Mouse (Mus musculus) layer of hippocampus, adult 9-10 months (tissue): ENCODE measurements around the gene Nrip1.

Source experiments
- DNase-seq: peaks from one replicate; pipeline ENCODE4 v3.0.0; 2022; ENCODE audit warnings: low spot score

Nrip1 gene

DNA sequence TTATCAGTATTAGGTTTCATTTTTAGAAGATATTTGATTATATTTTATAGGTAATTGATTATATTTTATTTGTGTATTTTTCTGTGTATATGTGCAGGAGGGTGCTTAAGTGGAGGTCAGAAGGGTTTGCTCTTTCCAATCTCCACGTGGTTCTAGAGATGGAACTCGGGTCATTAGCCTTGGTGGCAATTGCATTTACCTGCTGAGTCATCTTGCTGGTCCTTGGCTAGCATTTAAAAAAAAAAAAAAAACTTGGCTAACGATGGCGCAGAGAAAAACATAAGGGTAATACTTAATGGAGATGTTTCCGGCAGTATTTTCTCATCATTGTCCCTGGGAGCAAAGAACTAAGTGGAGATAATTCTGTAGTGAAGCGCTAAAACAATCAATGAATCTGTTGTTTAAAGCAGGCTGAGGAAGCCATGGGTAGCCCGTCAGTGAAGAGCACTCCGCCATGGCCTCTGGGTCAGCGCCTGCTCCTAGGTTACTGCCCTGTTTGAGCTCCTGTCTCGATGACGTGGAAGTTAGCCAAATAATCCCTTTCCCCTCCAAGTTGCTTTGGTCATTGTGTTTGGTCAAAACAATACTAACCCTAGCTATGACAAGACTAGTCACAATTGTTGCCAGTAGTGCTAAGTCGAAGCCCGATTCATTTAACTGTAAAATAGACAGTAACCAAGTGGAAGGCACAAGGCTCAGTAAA is 25.8 kb downstream of the Nrip1 start:
- no peak for DNase-seq

DNA sequence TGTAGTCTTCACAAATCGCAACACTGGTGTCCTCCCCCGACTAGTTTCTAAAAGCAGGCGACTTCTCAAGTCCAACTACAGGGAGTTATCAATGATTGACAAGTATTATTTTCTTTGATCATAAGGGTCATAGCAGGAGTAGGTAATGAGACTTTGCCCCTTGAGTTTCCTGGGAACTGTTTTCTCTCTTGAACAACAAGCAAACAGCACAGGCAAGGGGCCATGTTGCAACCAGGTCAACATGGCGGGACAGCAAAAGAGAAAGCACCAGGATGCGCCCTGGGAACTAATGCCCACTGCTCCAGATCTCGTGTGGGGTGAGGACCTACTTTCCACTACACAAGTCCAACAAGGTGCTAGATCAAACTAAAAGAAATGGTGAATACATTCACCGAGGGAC is 27.3 kb downstream of the Nrip1 start:
- DNase-seq, result no peak

DNA sequence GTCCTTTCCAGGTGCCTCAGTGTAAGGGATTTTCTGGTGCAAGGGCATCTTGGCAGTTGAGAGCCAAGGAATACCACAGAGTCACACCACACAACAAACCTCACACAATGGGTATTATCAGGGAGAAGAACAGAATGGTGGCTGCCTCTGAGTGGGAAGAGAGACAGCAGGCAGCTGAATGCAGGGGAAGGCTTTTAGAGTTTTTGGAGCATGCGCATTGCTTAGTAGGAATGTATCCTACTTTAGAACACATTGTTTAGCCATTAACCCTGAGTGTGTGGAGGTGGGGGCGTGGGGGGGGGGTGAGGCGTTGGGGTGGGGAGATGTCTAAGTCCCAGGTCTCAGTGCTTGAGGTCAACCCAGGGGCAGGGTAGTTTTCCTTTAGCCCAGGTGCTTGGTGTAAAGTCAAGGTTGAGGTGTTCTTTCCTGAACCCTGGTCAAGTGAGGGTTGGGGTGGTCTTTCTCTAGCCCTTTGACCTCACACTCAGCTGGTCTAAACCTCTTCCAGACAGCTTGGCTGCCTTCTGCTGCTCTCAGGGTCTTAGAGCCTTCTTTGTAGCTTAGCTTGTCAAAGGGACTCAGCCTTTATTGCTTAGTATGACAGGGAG is 28.8 kb downstream of the Nrip1 start:
- DNase-seq, result no peak

- DNase-seq, result no peak
Measured at GRCm38 (mm10) chr16:76344030-76344429, 29.6 kb downstream of the Nrip1 start.

GRCm38 (mm10) chr16:76341636-76342035 is 32.0 kb downstream of the Nrip1 start:
- no peak for DNase-seq

- DNase-seq, result no peak
Measured at GRCm38 (mm10) chr16:76339256-76339655, 34.4 kb downstream of the Nrip1 start.

GRCm38 (mm10) chr16:76337351-76337750 is 36.3 kb downstream of the Nrip1 start:
- DNase-seq, result no peak

DNA sequence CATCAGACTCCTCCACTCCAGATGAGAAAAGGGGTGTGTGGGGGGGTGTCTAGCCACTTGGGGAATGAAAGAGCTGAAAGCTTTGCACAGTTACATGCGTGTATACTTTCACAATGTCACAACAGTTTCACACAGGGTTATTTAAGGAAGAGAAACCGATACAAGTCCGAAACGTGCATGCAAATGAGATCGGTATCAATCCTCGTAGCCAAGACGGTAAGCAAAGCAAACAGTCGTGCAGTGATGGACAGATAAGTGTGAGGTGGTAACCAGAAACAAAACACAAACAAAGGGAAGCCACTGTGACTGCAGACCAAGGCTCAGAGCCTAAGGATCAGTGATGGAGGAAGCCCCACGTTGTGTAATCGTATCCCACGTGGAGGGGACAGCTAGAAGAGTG is 36.7 kb downstream of the Nrip1 start:
- no peak for DNase-seq

DNA sequence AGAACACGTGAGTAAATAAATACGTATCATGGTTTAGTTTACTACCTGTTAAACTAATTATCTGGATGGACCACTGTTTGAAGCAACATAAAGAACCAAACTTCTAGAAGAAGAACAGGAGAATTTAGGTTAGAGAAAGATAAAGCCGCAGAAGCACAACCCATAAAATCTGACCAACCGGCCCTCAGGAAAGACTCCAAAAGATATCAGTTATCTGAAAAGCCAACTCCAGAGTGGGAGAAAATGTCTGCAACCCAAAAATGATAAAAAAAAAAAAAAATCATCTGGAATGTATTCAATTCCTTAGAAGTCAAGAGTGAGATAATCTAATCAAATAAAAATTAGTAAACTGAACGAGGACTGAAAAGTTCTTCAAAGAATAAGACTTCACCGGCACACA is 37.7 kb downstream of the Nrip1 start:
- no peak for DNase-seq

GRCm38 (mm10) chr16:76332127-76332526 is 41.5 kb downstream of the Nrip1 start:
- DNase-seq, result no peak

DNA sequence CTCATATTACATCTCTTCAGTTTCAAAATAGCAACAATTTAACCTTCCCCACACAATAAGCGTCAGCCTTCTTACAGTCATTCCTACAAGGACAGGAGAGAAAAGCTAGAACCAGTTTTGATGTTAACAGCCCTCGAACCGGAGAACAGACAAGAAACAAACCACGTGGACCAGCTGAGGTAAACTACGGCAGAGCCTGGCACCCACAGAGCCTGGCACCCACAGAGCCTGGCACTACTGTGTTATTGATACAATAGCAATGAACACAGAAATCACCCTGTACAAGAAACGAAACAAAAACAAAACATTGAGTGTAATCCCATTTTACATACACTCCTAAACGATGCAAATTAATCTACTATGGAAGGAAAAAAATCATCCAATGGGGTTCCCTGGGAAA is 42.4 kb downstream of the Nrip1 start:
- no peak for DNase-seq

GRCm38 (mm10) chr16:76325315-76325710 is 48.3 kb downstream of the Nrip1 start:
- DNase-seq, result no peak

DNA sequence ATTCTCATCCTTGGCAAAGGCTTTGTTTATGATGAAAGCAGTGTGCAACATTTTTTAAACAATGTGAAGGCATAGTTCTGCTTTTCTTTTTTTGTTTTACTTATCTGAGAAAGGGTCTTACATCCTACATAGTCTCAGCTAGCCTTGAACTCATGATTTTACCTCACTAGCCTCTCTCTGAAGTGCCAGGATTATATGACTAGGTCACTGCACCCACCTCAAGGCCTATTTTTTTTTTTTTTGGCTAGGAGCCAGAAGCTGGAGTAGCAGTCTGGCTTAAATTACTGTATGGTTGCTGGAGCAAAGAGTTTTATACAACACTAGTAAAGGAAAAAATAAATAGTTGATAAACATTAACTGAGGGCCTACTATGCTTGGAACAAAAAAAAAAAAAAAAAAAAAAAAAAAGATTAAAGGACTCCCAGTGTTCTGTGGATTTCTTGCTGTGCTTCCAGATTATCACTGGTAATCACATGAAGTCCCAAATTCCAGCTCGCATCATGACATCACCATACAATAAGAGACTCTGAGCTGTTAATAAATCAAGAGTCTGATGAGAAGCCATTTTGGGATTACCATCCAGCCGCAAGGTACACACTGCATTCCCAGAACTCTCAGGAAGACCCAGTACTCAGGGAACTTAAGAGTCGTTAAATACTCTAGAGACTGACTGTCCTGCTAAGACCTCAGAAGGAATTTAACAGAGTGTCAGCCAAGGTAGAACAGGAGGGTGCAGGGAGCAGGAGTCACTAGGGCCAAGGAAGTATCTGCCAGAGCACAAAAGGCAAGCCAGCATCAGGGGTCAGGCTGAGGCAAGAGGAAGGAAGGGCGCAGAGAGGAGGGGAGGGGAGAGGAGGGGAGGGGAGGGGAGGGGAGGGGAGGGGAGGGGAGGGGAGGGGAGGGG is 49.0 kb downstream of the Nrip1 start:
- DNase-seq, result no peak

DNA sequence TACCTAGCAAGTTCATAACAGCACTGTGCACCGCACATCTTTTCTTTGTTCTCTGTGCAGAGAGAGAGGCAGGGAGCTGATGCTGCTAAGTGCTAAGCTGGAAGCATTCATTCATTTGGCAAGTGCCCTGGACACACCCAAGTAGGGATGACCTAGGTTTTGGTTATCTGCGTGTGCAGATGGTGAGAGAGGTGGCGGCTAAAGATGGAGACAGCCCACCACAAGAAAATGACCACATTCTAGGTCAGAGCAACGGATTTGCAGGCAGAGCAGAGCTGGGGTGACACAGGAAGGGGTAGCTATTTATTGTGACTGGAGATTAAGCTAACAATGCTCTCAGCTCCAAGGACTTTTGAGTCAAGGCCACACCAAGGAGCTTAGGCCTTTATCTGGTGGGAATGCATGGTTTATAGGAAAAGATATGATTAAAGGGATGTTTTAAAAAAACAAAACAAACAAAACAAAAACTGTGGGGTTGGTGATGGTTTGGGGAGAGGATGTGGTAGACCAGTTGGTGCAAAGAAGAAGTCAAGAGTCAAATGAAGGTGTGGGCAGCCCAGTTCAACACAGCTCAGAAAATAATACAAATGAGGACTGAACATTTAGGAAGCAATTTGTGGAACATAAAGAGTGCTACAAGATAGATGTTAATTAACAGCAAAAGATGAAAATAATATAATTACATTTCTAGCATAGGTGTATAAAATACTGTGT is 49.9 kb downstream of the Nrip1 start:
- DNase-seq, result no peak

DNA sequence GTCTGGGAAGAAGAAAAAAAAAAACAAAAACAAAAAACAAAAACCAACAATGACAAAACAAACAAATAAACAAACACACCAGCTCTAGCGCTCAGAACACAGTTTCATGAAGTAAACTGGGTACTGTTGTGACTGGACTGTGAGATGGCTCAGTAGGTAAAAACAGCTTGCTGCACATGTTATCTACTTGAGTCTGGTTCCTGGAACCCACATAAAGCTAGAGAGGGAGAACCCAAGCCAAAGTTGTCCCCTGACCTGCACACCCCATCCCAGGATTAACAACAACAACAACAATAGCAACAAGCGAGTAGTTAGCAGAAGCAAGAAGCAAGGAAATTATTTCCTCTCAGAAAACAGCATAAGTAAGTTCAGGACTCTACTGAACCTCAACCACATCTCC is 50.5 kb downstream of the Nrip1 start:
- no peak for DNase-seq

DNA sequence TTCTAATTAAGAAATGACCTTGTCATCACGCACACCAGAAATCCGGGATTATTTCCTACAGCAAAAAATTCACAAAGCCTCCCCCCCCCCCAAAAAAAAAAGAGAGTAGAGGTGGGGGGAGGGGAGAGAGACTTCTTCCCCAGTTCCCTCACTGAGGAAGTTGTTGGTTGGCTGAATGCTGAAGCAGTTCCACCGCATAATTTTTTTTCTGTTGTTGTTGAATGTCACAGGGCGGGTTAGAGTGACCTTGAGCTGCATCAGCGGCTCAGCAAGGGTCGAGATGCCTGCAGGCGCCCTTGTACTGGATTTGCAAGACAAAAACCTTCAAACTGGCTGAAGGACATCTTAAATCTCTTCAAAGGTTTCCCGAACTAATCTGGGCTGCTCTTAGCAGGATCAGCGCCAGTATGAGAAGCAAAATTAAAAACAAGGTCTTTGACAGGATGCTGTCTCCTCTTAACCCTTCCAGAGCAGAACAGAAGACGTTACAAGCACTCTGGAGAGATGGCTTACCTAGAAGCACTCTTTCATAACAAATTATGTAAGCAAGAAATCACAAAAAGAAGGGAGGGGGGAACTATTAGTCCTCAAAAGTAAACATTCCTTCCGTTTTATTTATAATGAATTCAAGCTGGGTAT is 52.0 kb downstream of the Nrip1 start:
- DNase-seq, result no peak

DNA sequence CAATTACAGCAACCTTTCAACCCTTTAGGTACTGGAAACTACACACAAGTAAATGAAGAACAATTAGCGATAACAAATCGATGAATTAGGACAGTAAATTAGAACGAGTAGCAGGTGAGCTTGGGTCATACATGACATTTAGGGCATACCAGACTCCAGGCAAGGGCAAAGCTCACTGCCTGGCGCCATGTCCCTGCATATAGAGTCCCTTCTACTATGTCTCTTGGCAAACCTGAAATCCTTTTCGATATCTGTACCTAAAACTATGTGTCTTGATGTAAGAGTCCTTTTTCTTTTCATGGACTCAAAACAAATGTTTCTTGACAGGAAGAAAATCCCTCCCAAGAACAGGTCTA is 53.5 kb downstream of the Nrip1 start:
- DNase-seq, result no peak

- no peak for DNase-seq
Measured at GRCm38 (mm10) chr16:76319364-76320117, 54.1 kb downstream of the Nrip1 start.

DNA sequence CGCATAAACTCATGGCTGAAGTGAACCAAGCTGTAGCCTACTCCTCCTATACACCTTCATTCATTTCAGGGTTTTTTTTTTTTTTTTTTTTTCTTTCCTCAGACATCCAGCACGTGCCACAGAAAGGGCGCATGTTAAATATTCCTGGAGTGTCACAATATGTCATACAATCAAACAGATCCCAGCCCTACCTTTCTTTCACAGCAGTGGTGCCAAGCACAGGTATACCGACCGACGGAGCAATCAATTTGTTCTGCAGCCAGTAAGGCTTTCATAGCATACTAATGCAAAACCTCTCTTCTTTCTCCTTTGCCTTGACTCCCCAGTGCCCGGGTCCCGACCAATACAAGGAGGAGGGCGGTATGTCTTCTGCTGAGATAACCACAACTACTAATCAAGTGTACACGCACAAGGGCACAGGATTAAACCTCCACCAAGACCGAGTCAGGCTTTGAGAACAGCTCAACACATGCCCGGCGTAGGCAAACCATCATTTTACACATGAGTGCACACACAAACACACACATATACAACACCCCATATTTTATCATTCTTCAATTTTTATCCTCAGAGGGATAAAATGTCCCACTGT is 55.2 kb downstream of the Nrip1 start:
- DNase-seq, result no peak

- DNase-seq, result no peak
Measured at GRCm38 (mm10) chr16:76316940-76317822, 56.4 kb downstream of the Nrip1 start.
